Mouse (Mus musculus): Measurements from ENCODE around the gene Gm32742.
"Not testable (repeated sequence)": the region's sequence is repeated elsewhere in the genome, so short reads cannot be mapped to it uniquely, and the experiment has no call there.

The Gm32742 gene

DNA sequence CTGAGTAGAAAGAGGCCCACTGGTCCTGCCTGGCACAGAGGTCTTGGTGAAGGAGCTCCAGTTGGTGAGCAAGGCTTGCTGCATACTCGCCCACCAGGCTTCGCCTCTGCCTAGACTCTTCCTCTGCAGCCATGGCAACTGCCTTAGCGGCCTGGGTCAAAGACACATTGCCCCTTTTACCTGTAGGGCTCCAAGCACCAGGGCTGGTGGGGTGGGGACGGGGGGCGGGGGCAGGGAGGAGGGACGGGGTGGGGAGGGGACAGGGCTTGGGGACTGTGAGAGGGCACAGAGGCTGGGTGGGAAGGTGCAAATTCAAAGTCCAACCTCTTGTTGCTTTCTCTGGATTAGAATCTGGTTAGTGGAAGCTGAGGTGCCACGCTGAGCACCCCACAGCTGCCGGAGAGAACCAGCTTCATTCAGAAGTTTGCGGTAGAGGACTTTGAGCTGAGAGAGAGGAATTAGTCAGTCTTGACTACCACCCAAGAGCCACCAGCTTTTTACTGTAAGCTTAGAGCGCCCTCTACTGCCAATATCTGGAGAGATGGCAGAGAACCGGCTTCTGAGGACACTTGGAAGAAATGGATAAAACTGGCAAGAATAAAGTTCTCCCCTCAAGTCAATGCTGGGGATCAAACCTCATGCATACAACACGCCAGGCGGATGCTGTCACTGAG lies 13.1 kb downstream of the Gm32742 start:
- peak; percentile 70 for DNase-seq (ENCODE audit: low read depth)

DNA sequence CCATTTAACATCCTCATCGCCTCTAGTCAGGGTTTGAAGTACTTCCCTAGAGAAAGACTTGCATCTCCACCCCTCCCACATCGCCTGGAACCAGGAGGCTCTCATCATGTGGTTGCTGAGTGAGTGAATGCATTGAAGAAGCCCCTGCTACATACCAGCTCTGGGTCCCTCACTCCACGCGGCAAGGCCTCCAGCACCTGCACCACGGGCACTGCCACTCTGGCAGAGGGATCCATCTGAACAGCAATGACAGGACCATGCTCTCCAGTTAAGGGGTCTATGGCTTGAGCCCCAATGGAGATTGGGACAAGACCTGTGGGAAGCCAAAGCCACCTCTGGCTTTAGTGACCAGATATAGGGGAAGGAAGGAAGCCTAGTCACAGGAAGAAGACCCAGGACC lies 18.0 kb downstream of the Gm32742 start:
- DNase-seq (ENCODE audit: low read depth): no peak

DNA sequence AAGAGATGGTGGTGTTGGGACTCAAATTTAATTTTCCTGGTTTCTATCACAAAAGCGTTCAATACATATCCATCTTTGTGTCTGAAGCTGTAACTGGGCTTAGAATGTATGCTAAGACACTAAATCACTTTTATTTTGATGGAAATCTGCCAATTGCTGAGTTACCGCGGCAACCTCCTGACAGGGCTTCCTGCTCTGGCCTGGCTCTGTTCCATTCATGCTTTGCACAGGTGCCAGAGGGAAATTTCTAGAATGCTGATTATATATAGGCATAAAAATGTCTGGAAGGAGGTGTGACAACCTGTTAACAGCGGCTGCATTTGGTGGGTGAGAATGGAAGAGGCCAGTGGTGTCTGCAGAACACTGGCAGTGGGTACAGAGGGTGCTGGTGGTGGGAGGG lies 18.8 kb downstream of the Gm32742 start:
- DNase-seq (ENCODE audit: low read depth): no peak

DNA sequence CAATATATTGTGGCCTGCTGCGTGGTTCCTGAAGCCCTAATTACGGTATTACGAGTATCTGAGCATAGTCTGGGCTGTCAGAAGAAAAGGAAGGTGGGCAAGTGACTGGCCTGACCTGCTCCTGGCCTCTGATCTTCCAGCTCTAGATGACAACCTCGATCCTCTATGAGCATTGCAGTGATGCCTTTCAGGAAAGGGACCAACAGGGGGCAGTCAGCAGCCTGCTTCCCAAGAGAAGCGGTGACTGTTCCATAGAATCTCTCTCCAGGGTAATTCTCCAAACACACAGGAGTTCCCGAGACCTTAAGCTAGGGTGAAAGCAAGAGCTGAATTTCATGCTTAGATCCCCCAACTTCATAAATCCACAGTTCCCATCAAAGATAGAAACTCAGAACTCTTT lies 21.1 kb downstream of the Gm32742 start:
- no peak for DNase-seq (ENCODE audit: low read depth)

DNA sequence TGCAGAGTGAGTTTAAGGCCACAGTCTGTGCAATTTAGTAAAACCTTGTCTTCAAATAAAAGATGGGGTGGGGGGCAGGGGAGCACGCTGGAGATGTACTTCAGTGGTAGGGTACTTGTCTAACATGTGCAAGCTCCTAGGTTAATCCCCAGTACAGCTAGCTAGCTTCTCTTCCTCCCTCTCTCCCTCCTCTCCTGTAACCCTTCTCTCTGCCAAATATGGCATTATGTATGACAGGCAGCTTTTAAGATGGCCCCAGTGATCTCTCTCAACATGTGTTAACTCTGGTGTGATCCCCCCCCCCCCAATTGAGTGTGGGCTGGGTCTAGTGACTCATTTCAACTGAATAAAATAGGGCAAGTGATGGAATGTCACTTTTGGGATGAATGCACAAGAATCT lies 21.9 kb downstream of the Gm32742 start:
- DNase-seq (ENCODE audit: low read depth): no peak

DNA sequence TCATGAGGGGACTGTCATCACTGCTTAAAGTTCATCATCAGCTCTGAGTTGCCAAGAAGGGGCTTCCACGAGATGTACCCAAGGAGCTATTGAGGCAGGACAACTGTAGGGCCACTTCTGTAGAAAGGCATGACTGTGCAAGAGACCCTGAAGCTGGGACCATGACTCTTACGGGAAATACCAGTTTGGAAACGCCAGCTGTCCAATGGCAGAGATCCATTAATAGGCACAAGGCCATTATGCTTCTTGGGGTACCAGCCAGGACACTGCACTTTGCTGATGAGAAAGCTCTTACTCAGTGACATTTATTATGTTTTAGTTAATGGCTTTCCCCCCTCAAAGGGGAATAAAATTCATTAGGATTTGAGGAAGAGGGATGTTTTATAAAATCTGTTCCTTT lies 24.6 kb downstream of the Gm32742 start:
- DNase-seq (ENCODE audit: low read depth): no peak

DNA sequence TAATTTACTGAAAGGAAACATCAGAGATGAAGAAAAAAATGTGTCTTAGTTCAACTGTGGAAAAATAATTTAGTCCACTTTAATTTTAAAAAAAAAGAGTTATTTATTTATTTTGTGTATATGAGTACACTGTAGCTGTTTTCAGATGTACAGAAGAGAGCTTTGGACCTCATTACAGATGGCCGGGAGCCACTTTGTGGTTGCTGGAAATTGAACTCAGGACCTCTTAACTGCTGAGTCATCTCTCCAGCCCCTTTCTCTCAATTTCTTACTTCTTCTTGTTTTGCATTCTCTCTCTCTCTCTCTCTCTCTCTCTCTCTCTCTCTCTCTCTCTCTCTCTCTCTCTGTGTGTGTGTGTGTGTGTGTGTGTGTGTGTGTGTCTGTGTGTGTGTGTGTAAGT lies 25.9 kb downstream of the Gm32742 start:
- not testable (repeated sequence) for DNase-seq (ENCODE audit: low read depth)

DNA sequence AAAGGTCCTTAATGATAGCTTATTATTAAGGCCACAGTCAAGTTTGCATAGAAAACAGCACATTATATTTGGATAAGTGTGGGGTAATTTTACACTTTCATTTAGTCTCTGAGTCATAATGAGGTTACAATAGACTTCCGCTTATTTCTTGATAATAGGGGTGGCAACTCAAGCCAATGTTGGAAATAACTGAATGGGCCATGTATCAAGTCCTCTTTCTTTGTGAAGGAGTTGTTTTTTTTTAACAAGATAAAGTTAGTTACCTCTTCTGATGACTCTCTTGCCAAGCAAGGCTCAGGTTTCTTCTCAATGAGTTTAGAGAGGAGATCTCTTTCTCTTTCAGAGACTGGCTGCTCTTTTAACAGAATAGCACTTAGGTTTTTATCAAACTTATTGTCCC lies 27.0 kb downstream of the Gm32742 start:
- no peak for DNase-seq (ENCODE audit: low read depth)

DNA sequence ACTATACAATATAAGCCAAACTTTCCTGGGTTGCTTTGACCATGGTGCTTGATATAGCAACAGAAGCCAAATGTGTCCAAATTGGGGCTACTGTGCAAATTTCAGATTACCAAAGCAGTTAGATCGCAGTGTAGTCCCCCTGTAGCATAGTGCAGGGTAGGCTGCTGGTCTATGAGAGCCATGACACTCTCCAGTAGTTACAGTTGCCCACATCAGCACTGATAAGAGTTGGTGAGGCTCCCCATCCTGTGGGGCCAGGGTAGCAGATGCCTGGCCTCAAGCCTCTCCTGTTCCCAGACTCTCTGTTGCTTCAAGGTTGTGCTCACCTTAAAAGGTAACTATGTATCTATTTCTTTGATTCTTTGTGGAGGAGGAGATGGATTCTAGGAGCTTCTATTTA lies 27.5 kb downstream of the Gm32742 start:
- no peak for DNase-seq (ENCODE audit: low read depth)

DNA sequence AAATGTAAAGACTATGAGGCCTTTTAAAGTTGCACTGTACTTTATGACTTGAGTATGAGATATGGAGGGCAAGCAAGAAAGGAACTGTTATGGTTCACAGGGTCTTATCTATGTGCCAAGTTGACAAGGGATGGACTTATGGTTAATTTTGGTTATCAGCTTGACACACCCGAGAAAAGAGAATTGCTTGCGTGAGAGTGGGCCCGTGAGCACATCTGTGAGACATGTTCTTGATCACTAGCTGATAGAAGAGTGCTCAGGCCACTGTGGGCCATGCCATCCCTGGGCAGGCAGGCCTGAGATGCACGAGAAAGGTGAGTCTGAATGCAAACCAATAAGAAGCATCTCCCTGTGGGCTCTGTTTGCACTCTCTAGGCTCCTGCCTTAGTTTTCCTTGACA lies 27.9 kb downstream of the Gm32742 start:
- no peak for DNase-seq (ENCODE audit: low read depth)

DNA sequence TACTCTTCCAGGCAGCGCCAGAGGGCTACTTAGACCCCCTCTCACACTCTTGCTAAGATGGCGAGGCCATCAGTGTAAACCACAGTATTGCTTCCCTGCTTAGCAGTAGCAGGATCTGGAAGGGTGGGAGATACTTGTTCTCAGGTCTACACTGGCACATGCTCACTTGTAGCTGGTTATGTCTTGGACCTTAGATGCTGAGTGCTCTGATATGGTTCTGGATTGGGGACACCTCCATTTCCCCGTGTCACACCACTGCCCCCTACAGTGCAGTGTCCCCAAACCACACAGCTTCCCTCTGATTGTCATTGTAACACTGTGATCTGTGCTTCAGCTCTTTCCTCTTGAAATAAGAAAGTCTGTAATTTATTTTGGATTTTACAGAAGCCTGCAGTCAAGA lies 28.3 kb downstream of the Gm32742 start:
- peak; percentile 11 for DNase-seq (ENCODE audit: low read depth)

DNA sequence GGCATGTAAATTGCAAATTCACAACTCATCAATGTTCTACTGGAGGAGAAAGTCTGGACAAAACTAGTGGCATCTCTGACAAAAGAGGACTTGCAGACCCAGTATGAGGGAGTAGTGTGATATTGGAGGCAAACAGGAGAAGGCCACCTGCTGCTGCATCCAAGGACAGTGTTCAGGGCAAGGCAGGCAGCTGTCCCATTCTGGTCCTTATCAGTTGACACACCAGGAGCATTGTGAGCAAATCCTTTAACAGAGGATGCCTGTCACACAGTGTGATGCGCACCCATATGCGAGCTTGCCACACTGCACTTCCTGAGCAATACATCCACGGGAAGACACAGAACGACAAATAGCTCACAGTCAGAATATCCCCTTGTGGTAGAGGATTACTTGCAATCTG lies 50.5 kb downstream of the Gm32742 start:
- no peak for DNase-seq (ENCODE audit: low read depth)

DNA sequence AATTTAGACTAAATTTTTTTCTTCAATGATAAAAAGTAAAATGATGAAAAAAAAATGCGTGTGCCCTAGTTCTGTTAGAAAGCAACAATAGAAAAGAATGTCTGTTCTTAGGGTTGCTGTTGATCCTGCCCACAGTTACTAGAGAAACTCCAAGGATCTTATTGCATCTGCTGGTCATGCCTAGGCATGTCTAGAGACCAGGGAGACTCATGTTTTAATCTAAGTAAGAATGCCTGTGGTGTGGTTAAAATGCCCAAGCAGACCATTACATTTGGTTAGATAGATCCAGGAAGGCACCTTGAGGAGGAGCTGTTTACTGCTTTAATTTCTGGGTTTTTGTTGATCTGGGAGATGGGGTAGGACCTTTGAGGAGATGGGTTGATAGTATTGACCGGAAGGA lies 59.6 kb downstream of the Gm32742 start:
- no peak for DNase-seq (ENCODE audit: low read depth)

DNA sequence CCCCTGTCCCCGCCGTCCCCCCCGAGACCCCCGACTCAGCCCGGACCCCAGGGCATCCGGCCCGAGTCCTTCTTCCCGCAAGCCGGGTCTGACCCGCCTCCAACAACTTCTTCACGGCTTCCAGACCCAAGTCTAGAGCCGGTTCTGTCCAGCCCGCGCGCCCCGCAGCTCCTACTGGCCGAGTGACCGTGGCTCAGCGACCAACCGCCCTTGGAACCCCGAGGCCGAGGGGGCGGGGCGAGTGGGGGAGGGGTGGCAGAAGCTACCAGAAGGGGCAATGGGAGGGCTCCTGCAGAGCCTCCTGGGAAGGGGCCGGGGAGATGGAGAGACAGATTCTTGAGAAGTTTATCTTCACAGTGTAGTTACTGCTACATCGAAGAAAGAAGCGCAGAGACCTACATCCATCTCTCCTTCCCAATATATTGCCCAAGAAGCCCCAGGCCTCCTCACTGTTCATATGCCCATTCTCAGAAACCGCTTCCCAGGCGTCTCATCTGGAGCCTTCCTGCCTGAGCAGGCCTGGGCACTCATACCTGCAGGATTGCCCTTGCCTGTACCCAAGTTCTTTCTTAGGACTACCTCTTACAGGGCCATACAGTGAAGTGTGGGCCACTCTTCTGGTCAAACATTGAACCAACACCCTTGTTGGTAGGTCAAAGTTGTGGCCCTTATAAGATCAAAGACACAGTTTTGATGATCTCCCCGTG lies 61.4 kb downstream of the Gm32742 start:
- no peak for DNase-seq (ENCODE audit: low read depth)

DNA sequence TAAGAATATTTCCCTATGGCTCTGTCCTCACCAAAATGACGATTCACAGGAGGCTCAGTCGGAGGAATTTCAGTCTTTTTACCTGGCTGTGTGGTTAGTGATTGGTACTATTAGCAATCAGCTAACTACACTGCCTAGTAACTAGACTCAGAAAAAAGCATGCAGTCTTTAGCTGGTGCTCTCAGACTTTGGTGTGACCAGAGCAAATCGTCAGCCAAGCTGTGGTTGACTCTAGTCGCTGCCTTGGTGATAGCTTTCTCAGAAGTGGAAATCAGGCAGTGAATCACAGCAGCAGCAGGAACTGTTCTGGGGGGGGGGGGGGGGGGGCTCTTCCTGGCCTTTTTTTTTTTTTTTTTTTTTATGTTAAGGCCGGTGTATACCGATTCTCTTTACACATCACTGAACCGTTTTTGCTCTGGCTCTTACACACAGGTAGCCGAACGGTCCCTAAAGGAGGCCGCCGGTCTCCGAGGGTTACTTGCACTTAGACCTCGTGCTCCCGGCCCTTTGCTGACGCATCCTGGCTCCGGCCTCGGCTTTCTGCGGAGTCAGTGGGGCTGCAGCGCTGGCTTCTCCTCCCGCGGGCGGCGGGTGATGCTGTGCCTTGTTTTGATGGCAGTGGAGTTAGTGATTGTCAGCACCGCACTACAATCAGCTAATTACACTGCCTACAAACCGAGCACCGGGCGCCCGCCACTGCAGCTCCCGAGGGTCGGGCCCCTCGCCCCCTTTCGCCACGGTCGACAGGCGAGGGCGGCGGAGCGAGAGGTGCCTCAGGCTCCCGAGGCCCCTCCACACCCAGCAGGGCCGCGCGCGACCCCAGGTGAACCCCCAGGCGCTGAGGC lies 62.1 kb downstream of the Gm32742 start:
- DNase-seq (ENCODE audit: low read depth): peak; percentile 20

DNA sequence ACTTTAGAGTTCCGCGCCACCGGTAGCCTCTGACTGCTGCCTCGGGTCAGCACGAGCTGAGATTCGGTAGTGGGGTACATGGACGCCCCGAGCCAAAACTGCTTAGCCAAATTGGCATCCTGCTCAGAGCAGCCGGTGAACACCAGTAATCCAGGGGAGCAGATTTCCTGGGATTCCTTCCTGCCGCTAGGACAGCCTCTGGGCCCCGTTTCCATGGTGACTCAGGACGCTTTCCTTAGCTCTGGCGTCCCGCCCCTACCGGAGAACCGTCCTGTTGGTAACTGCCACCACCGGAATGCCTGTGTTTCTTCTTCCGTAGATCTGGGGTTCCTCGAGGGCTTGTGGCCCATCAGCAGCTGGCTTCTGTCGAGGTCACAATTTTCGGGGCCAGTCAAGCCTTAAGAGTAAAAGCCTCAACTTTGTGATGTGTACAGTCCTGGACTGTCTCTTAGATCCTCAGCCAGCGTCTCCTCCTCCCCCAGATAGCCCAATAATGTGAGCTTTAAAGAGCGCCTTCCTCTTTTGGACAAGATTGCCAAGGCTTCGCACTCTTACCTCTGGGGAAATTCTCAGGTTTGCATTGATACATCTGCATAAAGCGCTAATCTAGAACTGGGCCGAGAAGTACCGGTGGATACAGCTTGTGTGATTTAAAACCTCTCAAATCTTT lies 63.4 kb downstream of the Gm32742 start, which contains the start of gene 4833427G06Rik:
Gene 4833427G06Rik, minus strand, starts transcription at position 323 of the 670 bp plus-strand sequence.
- DNase-seq (ENCODE audit: low read depth): peak; percentile 6

DNA sequence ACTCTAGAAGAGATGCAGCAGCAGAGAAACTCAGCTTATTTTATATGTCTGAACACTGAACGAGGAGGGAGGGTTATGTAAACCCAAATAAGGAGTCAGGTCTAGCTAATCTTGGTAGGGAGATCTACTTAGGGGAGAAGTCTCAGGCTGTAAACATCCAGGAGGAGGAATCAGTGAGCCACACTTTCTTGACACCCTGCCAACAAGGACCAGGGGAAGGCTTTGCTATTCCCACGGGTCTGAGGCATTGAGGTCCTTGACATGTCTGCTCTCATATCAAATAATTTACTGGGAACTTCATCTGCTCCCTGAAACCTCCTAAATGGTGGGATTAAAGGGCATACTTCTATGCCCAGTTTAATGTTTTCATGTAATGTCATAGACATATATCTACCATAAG lies 69.0 kb downstream of the Gm32742 start:
- no peak for DNase-seq (ENCODE audit: low read depth)

DNA sequence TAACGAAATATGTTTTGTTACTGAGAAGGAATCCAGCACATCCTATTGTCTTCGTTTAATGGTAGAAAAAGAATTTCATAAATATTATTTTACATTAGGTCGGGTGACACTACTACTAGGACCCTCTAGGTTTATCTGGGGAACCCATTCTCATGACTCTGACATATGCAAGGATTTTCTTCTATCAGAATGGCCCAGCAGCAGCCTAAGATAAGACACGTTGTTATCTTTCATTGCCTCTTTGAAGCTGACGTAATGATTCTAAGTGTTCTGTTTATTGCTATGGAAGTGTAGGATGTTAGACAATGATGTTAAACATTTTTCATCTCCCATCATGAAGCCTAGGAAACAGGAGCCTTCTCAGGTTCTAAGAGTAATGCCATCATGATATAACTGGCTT lies 71.6 kb downstream of the Gm32742 start:
- no peak for DNase-seq (ENCODE audit: low read depth)

DNA sequence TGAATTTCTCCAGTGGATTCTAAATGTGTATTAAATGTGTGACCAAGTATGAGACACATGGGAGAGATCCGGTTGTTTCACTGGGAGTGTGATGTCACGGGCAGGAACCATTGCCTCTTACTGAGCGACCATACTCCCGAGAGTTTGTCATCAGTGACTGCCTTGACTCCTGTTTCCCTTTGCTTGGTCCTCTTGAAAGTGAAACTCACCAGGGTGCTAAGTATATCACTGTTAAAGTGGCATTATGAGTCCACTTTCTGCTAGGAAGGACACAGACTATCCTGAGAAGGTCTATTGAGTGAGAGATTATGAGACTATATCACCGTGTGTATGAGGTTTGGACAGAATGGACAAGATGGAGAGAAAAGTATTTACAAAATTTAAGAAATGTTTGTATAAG lies 83.7 kb downstream of the Gm32742 start:
- DNase-seq (ENCODE audit: low read depth): no peak

All from naive thymus-derived CD4-positive, alpha-beta T cell, adult 2 months (primary cell).